11 mouse cellular contexts compared by ENCODE assay signal in genomic region chr2:43805960-43806744, GRCm38 (mm10). TPM values are rescaled to one million over a fixed set of nuclear protein-coding genes. Genes with fewer than 3 reads are reported as not detected.
A peak's percentile ranks its signal among the peaks of the same experiment; 100 is the strongest.
DNase-seq lines count a peak whose midpoint lies in the region; ATAC-seq and TF ChIP-seq lines count a peak whose summit lies in the region.
"Had no signal": no experiment of that assay in that cellular context is flagged by ENCODE, and none has a peak within 500 bp of the region (broad histone marks: within the 10 kb centered on the region; RNA-seq: fewer than 3 reads in every experiment).

No protein-coding gene starts in this region.

- no peaks in the 10 kb centered on the region for H3K36me3 ChIP-seq in kidney, embryonic 16.5 days (ENCODE audit: insufficient read depth, low read length)
- H3K36me3 ChIP-seq: embryonic facial prominence, embryonic 15.5 days; hindbrain, embryonic 15.5 days; limb, embryonic 12.5 days had no signal

- no peaks in the 10 kb centered on the region for H3K9me3 ChIP-seq in kidney, embryonic 16.5 days (ENCODE audit: low read length)
- H3K9me3 ChIP-seq: embryonic facial prominence, embryonic 15.5 days; hindbrain, embryonic 15.5 days; limb, embryonic 12.5 days had no signal

- peak; percentile 95 for ATAC-seq in kidney, embryonic 16.5 days (ENCODE audit: low FRiP score, low TSS enrichment)
- ATAC-seq in CD4-positive, CD25-positive, alpha-beta regulatory T cell, adult 4 months, result no peak

- H3K9ac ChIP-seq in kidney, embryonic 16.5 days (replicated peaks; ENCODE audit: low read length), result no peak overlapping the region
- H3K9ac ChIP-seq: embryonic facial prominence, embryonic 15.5 days; hindbrain, embryonic 15.5 days; limb, embryonic 12.5 days had no signal

- intact Hi-C loops in gastrocnemius, adult 2 months (cut with DNase I), result no loop called here

- H3K4me2 ChIP-seq in kidney, embryonic 16.5 days (replicated peaks; ENCODE audit: low read depth, low read length), result no peak overlapping the region
- H3K4me2 ChIP-seq: embryonic facial prominence, embryonic 15.5 days; hindbrain, embryonic 15.5 days; limb, embryonic 12.5 days had no signal

- no peaks in the 10 kb centered on the region for H3K4me1 ChIP-seq in kidney, embryonic 16.5 days (ENCODE audit: insufficient read depth, low read length)
- H3K4me1 ChIP-seq: embryonic facial prominence, embryonic 15.5 days; hindbrain, embryonic 15.5 days; limb, embryonic 12.5 days had no signal

- WGBS in kidney, embryonic 16.5 days, result 26% methylated on average over 4 of the region's 4 CpGs

- no peak overlapping the region for H3K4me3 ChIP-seq in gastrocnemius, adult 2 months
- H3K4me3 ChIP-seq in kidney, embryonic 16.5 days (ENCODE audit: low read length), result no peak overlapping the region
- H3K4me3 ChIP-seq: embryonic facial prominence, embryonic 15.5 days; hindbrain, embryonic 15.5 days; limb, embryonic 12.5 days had no signal

- DNase-seq in cerebellum, postnatal 14 days, result peak; percentile 33 to 43
- no peak for DNase-seq in cerebellum, adult 11-12 months
- peak; percentile 32 for DNase-seq in 416B (ENCODE audit: low read depth)
- DNase-seq in gastrocnemius, adult 2 months, result peak; percentile 67
- no peak for DNase-seq in right cerebral cortex, postnatal 25 days
- DNase-seq in left cerebral cortex, adult 18-20 months (ENCODE audit: low spot score in 2 of 2), result no peak

- H3K27ac ChIP-seq in gastrocnemius, adult 2 months, result no peak overlapping the region
- no peak overlapping the region for H3K27ac ChIP-seq in kidney, embryonic 16.5 days (ENCODE audit: low read length)
- H3K27ac ChIP-seq: embryonic facial prominence, embryonic 15.5 days; hindbrain, embryonic 15.5 days; limb, embryonic 12.5 days had no signal

- H3K27me3 ChIP-seq in kidney, embryonic 16.5 days (ENCODE audit: insufficient read depth, low read length), result no peaks in the 10 kb centered on the region
- H3K27me3 ChIP-seq: embryonic facial prominence, embryonic 15.5 days; hindbrain, embryonic 15.5 days; limb, embryonic 12.5 days had no signal

- no peak for TF ChIP-seq CTCF in gastrocnemius, adult 2 months (IDR thresholded peaks at IDR 0.05)

RNA-seq across cellular contexts. Expression of gene Arhgap15, which starts 57.5 kb away (rescaled TPM):
- under 1 TPM; 0.64 to 0.74 TPM for total RNA-seq in gastrocnemius, adult 2 months (2021)
- 0.80 and 1.1 TPM in 2 replicates for polyA plus RNA-seq in kidney, embryonic 16.5 days (2015; fragmentation: Nextera tagmentation; extraction: Ambion mirVana)
- total RNA-seq in left cerebral cortex, adult 18-20 months (2021), result 10 to 100 TPM; 12.0 to 15.2 TPM
- 100 to 1,000 TPM; 365 to 377 TPM for polyA plus RNA-seq in CD4-positive, CD25-positive, alpha-beta regulatory T cell, adult 4 months (2017; shearing (Covaris generic))

Comparison
In these comparisons a context has a peak if more than half of its experiments do, and no peak if none do; other contexts are left out.
1. DNase-seq: peak in cerebellum, postnatal 14 days (2 of 2), 416B (single experiment) and gastrocnemius, adult 2 months (single experiment); none in cerebellum, adult 11-12 months (single experiment), right cerebral cortex, postnatal 25 days (single experiment) and left cerebral cortex, adult 18-20 months (0 of 2).
2. RNA of gene Arhgap15, which starts 57.5 kb away (total RNA-seq): 12.0 to 15.2 TPM in left cerebral cortex, adult 18-20 months; 0.64 to 0.74 TPM in gastrocnemius, adult 2 months; every median in the first group is over 4 times any median in the second.